Mouse (Mus musculus): ENCODE results near the gene Mb21d2. TPM values are rescaled to one million over a fixed set of nuclear protein-coding genes. Genes with fewer than 3 reads are reported as not detected.

Mb21d2 gene
- 13.5 and 13.6 TPM in 2 replicates for polyA plus RNA-seq (2016; fragmentation: Nextera tagmentation; extraction: Ambion mirVana)

- H3K4me1 ChIP-seq: peaks cover 25% of the 10 kb centered on the region
- no peaks in the 10 kb centered on the region for H3K36me3 ChIP-seq
- peak within 1 kb of the TSS; percentile 94 for H3K4me2 ChIP-seq (replicated peaks)
- peak within 1 kb of the TSS; percentile 84 for H3K9ac ChIP-seq
- peak within 1 kb of the TSS; percentile 72 for H3K27ac ChIP-seq
- ATAC-seq (ENCODE audit: low FRiP score, low read depth): peak; percentile 54
- peaks cover 18% of the 10 kb centered on the region for H3K27me3 ChIP-seq (replicated peaks)
- under 1% methylated on average over 69 of the region's 73 CpGs for WGBS
- H3K4me3 ChIP-seq: peak within 1 kb of the TSS; percentile 84
- no peaks in the 10 kb centered on the region for H3K9me3 ChIP-seq
Measured at GRCm38 (mm10) chr16:28928815-28929685, at the start of gene Mb21d2. TSS of gene Mb21d2 (minus strand) at chr16:28929673.

- H3K27me3 ChIP-seq (replicated peaks): no peaks in the 10 kb centered on the region
- H3K9me3 ChIP-seq: no peaks in the 10 kb centered on the region
- ATAC-seq (ENCODE audit: low FRiP score, low read depth): no peak
- no peak overlapping the region for H3K4me3 ChIP-seq
- H3K27ac ChIP-seq: no peak overlapping the region
- no peak overlapping the region for H3K4me2 ChIP-seq (replicated peaks)
- no peak overlapping the region for H3K9ac ChIP-seq
- H3K4me1 ChIP-seq: no peaks in the 10 kb centered on the region
- 86% methylated on average over 2 of the region's 2 CpGs for WGBS
- H3K36me3 ChIP-seq: no peaks in the 10 kb centered on the region
Measured at GRCm38 (mm10) chr16:28966236-28966635, 36.8 kb upstream of the Mb21d2 start.

DNA sequence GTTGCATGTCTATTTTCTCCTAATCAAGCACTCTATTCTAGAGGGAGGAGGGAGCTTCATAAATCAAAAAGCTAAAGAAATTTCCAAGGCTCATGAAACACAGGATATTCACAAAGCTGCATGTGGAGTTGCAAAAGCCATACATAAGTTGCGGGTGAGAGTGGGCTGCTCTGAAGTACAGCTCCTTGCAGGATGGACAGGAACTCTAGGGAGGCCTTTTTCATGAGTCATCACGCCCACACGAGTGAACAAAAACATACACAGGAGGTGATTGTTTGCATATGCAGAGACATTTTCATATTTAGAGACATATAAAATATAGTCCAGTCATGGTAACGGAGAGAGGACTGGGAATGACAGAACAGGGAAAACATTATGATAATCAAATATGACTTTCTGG, 34.6 kb upstream of the Mb21d2 start:
- no peak for ATAC-seq (ENCODE audit: low FRiP score, low read depth)
- Histone ChIP-seq H3K9me3 (no peaks in the 10 kb centered on the region), H3K4me2 (replicated peaks) (no peak overlapping the region), H3K27ac (no peak overlapping the region), H3K27me3 (replicated peaks) (no peaks in the 10 kb centered on the region), H3K9ac (no peak overlapping the region), H3K4me1 (no peaks in the 10 kb centered on the region), H3K36me3 (no peaks in the 10 kb centered on the region), H3K4me3 (no peak overlapping the region)
- 79% methylated on average over 4 of the region's 4 CpGs for WGBS

GRCm38 (mm10) chr16:28962987-28963386, 33.5 kb upstream of the Mb21d2 start:
- no peaks in the 10 kb centered on the region for H3K36me3 ChIP-seq

DNA sequence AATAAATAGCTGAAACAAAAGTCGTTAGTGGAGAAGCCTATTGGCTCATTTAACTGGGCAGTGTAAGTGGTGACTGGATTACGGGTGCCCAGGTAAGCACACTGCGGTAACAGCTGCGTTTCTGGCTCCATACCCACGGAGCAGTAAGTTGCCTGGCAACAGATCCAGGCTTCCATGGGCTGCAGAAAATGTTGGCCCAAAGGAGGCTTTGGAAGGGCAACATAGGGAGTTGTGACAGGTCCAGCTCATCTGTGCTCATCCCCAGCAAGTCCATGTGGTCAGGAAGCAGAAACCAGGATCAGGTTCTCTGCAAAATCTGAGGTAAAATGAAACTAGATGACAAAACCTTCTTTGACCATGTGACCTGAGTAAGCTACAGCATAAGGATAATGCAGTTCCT, 20.3 kb upstream of the Mb21d2 start:
- Histone ChIP-seq H3K36me3 (no peaks in the 10 kb centered on the region), H3K27me3 (replicated peaks) (no peaks in the 10 kb centered on the region), H3K4me3 (no peak overlapping the region), H3K27ac (no peak overlapping the region), H3K4me2 (replicated peaks) (no peak overlapping the region), H3K9ac (no peak overlapping the region), H3K4me1 (no peaks in the 10 kb centered on the region), H3K9me3 (no peaks in the 10 kb centered on the region)
- no peak for ATAC-seq (ENCODE audit: low FRiP score, low read depth)
- 71% methylated on average over 5 of the region's 5 CpGs for WGBS

More at GRCm38 (mm10) chr16:28962987-28963386, 33.5 kb upstream of the Mb21d2 start:
- no peak for ATAC-seq (ENCODE audit: low FRiP score, low read depth)
- Histone ChIP-seq H3K4me3 (no peak overlapping the region), H3K27ac (no peak overlapping the region), H3K27me3 (replicated peaks) (no peaks in the 10 kb centered on the region), H3K4me1 (no peaks in the 10 kb centered on the region), H3K9me3 (no peaks in the 10 kb centered on the region), H3K9ac (no peak overlapping the region), H3K4me2 (replicated peaks) (no peak overlapping the region)

DNA sequence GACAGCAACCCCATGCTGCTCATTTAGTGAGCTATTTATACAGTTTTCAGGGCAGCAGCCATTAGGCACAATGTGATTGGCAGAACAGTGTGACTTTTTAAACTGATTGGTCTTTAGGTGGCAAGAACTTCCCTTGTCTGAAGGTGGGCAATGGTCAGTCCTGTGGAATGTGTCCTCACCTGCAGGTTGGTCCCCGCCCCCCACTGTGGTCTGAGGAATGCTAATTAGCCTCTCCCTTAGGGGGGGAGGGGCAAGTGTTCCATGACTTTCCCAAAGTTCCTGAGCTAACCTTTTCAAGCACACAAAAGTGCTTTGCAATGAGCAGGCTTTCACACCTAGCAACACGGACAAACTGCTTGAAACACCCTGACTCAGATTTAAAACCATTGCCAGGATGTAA, 13.8 kb upstream of the Mb21d2 start:
- Histone ChIP-seq H3K4me1 (no peaks in the 10 kb centered on the region), H3K9me3 (no peaks in the 10 kb centered on the region), H3K27me3 (replicated peaks) (no peaks in the 10 kb centered on the region), H3K4me3 (no peak overlapping the region), H3K36me3 (no peaks in the 10 kb centered on the region), H3K9ac (no peak overlapping the region), H3K27ac (no peak overlapping the region), H3K4me2 (replicated peaks) (no peak overlapping the region)
- WGBS: 66% methylated on average over 2 of the region's 2 CpGs
- ATAC-seq (ENCODE audit: low FRiP score, low read depth): no peak

DNA sequence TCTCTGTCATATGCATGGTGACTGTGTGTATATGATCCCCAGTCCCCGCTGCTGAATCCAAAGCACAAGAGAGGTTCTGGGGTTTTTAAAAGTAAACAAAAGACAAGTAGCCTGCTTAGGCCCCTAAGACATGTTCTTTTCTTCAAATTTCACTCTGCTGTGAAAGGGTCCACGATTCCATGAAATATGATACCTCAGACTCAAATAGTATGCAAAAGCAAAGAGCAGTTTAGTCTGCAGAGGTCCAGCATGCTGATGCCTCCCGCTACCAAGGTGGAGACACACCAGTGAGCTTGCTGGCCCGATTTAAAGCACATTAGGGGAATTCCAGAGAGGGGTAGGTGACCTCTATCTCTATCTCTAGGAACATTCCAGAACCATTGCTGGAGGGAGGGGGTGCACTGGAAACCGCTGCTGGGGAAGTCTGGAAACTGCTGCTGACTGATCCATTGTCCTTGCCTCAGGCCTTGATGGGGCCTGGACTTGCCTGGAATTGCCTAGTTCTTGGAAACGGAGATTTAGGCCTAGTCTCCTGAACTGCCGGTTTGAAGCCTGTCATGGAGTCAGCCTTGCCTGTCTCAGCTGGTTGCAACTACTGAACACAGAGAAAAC, 6.8 kb upstream of the Mb21d2 start:
- H3K9ac ChIP-seq: no peak overlapping the region
- no peak overlapping the region for H3K27ac ChIP-seq
- H3K4me2 ChIP-seq (replicated peaks): no peak overlapping the region
- no peaks in the 10 kb centered on the region for H3K9me3 ChIP-seq
- no peak for ATAC-seq (ENCODE audit: low FRiP score, low read depth)
- 76% methylated on average over 7 of the region's 7 CpGs for WGBS
- H3K27me3 ChIP-seq (replicated peaks): peaks cover 2% of the 10 kb centered on the region; the same call in 1 of the 2 replicates
- no peaks in the 10 kb centered on the region for H3K36me3 ChIP-seq
- H3K4me1 ChIP-seq: no peaks in the 10 kb centered on the region
- no peak overlapping the region for H3K4me3 ChIP-seq

- Histone ChIP-seq H3K36me3 (no peaks in the 10 kb centered on the region), H3K27me3 (replicated peaks) (peaks cover 8% of the 10 kb centered on the region; the same call in 1 of the 2 replicates), H3K9ac (no peak overlapping the region), H3K27ac (no peak overlapping the region), H3K9me3 (no peaks in the 10 kb centered on the region), H3K4me2 (replicated peaks) (no peak overlapping the region), H3K4me3 (no peak overlapping the region), H3K4me1 (no peaks in the 10 kb centered on the region)
- no peak for ATAC-seq (ENCODE audit: low FRiP score, low read depth)
- 77% methylated on average over 3 of the region's 3 CpGs for WGBS
Measured at GRCm38 (mm10) chr16:28935701-28936100, 6.2 kb upstream of the Mb21d2 start.

GRCm38 (mm10) chr16:28931213-28931612, 1.7 kb upstream of the Mb21d2 start:
- peaks cover 21% of the 10 kb centered on the region for H3K4me1 ChIP-seq
- H3K27me3 ChIP-seq (replicated peaks): peaks cover 10% of the 10 kb centered on the region; the same call in 1 of the 2 replicates
- H3K9ac ChIP-seq: no peak overlapping the region
- ATAC-seq (ENCODE audit: low FRiP score, low read depth): no peak
- no peak overlapping the region for H3K27ac ChIP-seq
- 70% methylated on average over 2 of the region's 2 CpGs for WGBS
- no peak overlapping the region for H3K4me2 ChIP-seq (replicated peaks)
- H3K4me3 ChIP-seq: no peak overlapping the region
- H3K36me3 ChIP-seq: no peaks in the 10 kb centered on the region
- H3K9me3 ChIP-seq: no peaks in the 10 kb centered on the region

- H3K27me3 ChIP-seq (replicated peaks): peaks cover 14% of the 10 kb centered on the region
- peak overlapping the region; percentile 84 for H3K4me3 ChIP-seq
- H3K9me3 ChIP-seq: no peaks in the 10 kb centered on the region
- no peaks in the 10 kb centered on the region for H3K36me3 ChIP-seq
- H3K9ac ChIP-seq: peak overlapping the region; percentile 84; the same call in 1 of the 2 replicates
- ATAC-seq (ENCODE audit: low FRiP score, low read depth): no peak
- 6% methylated on average over 5 of the region's 5 CpGs for WGBS
- H3K27ac ChIP-seq: no peak overlapping the region
- H3K4me1 ChIP-seq: peaks cover 25% of the 10 kb centered on the region
- H3K4me2 ChIP-seq (replicated peaks): peak overlapping the region; percentile 94
Measured at GRCm38 (mm10) chr16:28930426-28930825, 953 bp upstream of the Mb21d2 start.

GRCm38 (mm10) chr16:28929686-28930291, 316 bp upstream of the Mb21d2 start:
- WGBS: 1% methylated on average over 52 of the region's 66 CpGs
- peak; percentile 61 for ATAC-seq (ENCODE audit: low FRiP score, low read depth)
- Histone ChIP-seq H3K27me3 (replicated peaks) (peaks cover 18% of the 10 kb centered on the region), H3K9me3 (no peaks in the 10 kb centered on the region), H3K9ac (peak overlapping the region; percentile 84), H3K4me2 (replicated peaks) (peak overlapping the region; percentile 94), H3K27ac (peak overlapping the region; percentile 72), H3K4me1 (peaks cover 25% of the 10 kb centered on the region), H3K4me3 (peak overlapping the region; percentile 84), H3K36me3 (no peaks in the 10 kb centered on the region)

GRCm38 (mm10) chr16:28928466-28928814, 1.0 kb downstream of the Mb21d2 start:
- H3K4me3 ChIP-seq: peak overlapping the region; percentile 84
- H3K36me3 ChIP-seq: no peaks in the 10 kb centered on the region
- 0 out of 2 replicates have a peak overlapping the region, but pooled peaks have one; percentile 26 for H3K27ac ChIP-seq
- H3K9me3 ChIP-seq: no peaks in the 10 kb centered on the region
- peak overlapping the region; percentile 84 for H3K9ac ChIP-seq
- H3K27me3 ChIP-seq (replicated peaks): peaks cover 18% of the 10 kb centered on the region
- peaks cover 25% of the 10 kb centered on the region for H3K4me1 ChIP-seq
- 0% methylated on average over 10 of the region's 10 CpGs for WGBS
- peak; percentile 49 for ATAC-seq (ENCODE audit: low FRiP score, low read depth)
- peak overlapping the region; percentile 94 for H3K4me2 ChIP-seq (replicated peaks)
